Mouse (Mus musculus) heart, postnatal 0 days (tissue): ENCODE data around the gene Ssbp2.

ENCODE experiments used
- CTCF ChIP-seq: IDR thresholded peaks from 2 replicates; pipeline ENCODE4 v1.5.1; 2016; ENCODE audit warnings: antibody characterized with exemption, control low read depth, low read depth
- EP300 ChIP-seq: IDR thresholded peaks from 2 replicates; pipeline ENCODE4 v1.6.1; 2016; ENCODE audit warnings: antibody characterized with exemption, low read depth

DNA sequence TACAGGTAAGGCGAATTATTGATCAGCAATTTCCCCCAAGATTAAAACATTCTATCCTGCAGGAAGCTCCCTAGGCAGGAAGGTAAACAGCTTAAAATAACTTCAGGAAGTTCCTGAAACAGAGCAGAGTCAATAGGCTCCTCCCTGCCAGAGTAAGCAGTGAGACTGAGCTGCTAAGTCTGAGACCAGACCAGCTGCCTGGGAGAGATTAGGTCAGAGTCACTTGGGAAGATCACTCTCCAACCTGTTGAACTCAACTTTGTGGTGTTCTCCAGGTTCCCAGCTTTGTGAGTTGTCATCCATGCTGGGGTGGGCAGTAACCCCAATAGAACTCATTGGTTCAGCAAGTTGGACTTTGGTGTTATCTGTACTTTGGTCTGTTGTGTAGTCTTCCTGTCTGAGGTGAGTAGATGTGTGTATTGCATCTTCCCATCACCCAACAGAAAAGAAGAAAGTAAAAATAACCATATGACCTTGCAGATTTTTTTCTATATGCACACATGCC lies 16.6 kb downstream of the Ssbp2 start:
- TF ChIP-seq CTCF = no peak
- no peak for TF ChIP-seq EP300
